Mouse (Mus musculus): ENCODE measurements around the gene Gstcd.

Gstcd gene

DNA sequence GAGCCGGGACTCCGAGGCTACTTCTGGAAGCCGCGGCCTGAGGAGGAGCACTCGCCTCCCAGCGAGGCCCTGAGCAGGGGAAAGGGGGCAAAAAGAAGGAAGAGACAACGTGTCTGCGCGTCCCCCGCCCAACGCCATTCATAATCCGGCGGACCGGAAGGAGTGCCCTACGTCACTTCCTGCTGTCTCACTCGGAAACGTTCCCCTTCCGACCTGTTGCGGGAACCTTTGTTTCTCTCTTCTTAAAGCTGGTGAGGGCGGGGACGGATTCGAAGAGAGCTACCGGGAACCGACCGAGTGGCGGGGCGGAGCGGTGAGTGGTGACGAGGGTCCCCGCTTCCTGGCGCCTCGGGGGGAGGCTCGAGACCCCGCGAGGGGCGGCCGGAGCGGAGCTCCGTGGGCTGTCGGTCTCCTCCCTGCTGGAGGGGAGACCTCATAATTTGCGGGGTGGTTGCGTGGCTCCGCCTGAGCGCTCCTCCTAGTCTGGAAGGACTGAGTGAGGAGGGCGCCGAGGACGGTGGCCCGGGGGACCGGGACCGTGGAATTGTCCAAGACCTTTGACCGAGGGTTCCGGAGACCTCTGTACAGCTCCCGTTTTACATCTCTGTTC is at the start of gene Gstcd, which contains the start of gene Ints12:
Gstcd (minus strand) TSS at position 370 of the 610 bp plus-strand sequence.
Ints12 (plus strand) TSS at position 177 of the 610 bp plus-strand sequence.
- peak; percentile 82 to 90 for DNase-seq

DNA sequence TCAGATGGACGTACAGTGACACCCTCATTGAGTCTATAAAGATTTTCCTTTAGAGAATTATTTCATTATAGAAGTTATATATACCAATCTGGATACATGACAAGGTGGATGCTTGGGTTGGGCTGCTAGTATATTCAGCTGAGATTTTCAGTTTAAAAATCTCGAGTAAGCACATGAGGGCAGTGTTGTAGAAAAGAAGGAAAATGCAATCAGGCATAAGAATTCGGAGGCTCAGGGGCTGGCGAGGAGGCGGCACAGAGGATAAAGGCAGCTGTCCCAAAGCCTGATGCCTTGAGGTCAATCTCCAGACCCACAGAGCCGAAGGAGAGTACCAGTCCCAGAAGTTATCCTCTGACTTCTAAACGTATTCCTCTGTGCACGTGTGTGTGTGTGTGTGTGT is 40.8 kb upstream of the Gstcd start:
- DNase-seq = no peak

DNA sequence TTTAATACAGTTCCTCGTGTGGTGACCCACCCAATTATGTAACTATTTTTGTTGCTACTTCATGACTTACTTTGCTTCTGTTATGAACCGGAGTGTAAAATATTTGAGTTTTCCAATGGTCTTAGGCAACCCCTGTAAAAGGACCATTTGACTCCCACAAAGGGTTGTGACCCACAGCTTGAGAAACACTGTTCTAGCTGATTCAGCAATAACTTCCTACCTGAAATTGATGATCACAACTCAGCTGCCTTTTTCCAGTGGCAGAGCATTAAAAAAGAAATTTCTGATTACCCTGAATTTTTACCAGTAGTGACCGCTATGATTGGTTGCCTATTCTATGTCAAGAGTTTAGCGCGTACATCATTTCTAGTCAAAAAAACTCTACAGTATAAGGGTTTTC is 39.5 kb upstream of the Gstcd start:
- DNase-seq = no peak

DNA sequence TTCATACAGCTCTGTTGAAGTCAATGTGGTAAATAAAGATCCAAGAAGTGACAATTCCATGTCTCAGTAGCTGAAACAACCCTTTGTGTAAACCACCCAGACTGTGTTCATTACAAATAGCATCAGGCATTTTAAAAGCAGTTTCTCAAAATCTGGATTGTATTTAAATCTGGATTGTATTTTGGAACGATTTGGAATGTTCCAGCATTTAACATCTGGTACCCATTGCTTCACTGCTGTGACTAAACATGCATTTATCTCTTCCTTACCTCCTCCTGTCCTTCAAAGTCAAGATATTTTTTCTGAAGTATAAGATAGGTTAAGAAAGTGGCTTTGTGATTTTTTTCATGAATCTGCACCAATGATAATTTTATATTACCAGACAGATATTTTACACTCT is 21.4 kb upstream of the Gstcd start:
- no peak for DNase-seq

GRCm38 (mm10) chr3:133111741-133112140 is 19.9 kb upstream of the Gstcd start:
- no peak for DNase-seq

GRCm38 (mm10) chr3:133109844-133110243 is 18.0 kb upstream of the Gstcd start:
- no peak for DNase-seq

GRCm38 (mm10) chr3:133108731-133109130 is 16.9 kb upstream of the Gstcd start:
- DNase-seq = no peak

- DNase-seq = no peak
These were observed 12.6 kb upstream of the Gstcd start for GRCm38 (mm10) chr3:133104436-133104835.

DNA sequence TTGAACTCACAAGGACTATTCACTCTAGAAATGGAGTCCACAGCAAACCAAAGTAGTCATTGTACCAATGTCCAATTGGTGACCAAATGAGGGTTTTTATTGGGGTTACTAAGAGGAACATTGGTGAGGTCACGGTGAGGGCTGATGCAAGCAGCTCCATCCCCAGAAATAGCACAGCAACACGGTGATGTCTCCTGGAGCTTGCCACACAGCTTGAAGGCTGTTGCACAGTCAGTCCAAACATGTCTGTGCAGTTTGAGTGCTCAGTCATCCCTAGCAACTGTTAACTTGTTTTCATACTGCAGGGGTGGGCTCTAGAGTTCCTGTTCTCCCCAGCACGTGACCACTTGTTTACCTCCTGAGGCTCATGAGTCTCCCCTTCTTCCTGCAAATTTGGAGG is 11.9 kb upstream of the Gstcd start:
- no peak for DNase-seq

DNA sequence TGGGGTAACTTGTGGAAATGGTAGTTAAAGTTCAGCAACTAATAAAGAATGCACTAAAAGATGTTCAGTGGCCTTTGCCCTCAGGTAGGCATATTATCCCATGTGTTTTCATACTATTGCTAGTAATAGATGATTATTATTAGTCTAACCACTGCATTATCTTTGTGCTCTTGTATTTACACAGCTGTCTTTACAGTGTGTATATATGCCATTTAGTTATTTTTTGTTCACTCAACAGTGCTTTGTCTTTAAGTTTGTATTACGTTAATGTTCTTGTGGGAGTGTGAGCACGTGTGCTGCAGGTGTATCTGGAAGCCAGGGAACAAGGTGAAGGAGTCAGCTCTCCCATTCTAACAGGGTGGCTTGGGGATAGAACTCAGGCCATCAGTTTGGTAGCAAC is 7.1 kb upstream of the Gstcd start:
- DNase-seq = no peak

DNA sequence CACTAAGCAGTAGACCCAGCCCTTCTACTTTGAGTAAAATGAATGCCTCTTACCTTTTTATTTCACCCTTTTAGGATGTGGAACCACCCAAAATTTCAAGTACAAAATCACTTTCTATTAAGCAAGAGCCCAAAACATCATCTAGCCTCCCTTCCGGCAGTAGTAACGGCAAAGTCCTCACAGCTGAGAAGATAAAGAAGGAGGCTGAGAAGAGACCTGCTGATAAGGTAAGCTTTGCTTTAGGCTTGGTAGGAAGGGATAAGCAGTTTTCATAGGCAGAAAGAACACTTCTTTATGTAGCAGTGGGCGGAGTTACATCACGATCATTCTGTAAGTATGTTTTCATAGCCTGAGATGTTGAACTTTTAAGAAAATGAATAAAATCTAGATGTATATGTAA is 6.5 kb upstream of the Gstcd start:
- DNase-seq = no peak

- DNase-seq = no peak
These were observed 6.1 kb upstream of the Gstcd start for GRCm38 (mm10) chr3:133097936-133098335.

DNA sequence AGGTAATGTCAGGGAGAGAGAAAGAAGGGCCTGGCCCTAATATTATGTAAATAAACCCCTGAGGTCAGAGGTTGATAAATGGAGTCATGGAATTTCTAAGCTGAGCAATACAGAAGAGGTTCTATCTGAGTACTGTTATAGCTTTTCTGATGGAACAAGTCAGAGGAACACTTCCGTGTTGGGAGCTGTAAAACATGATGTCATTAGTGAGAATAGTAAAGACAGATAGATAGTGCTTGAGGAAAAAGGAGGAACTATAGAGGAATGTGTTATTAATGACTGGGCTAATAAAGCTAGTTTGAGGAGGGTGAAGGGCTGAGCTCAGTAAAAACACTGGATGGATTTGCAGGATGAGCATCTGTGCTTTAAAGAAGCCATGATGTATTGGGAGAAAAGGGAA is 2.5 kb upstream of the Gstcd start:
- no peak for DNase-seq

GRCm38 (mm10) chr3:133092936-133093335 is 1.1 kb upstream of the Gstcd start:
- DNase-seq = no peak

- DNase-seq = no peak
These were observed 531 bp upstream of the Gstcd start for GRCm38 (mm10) chr3:133092274-133092853.

DNA sequence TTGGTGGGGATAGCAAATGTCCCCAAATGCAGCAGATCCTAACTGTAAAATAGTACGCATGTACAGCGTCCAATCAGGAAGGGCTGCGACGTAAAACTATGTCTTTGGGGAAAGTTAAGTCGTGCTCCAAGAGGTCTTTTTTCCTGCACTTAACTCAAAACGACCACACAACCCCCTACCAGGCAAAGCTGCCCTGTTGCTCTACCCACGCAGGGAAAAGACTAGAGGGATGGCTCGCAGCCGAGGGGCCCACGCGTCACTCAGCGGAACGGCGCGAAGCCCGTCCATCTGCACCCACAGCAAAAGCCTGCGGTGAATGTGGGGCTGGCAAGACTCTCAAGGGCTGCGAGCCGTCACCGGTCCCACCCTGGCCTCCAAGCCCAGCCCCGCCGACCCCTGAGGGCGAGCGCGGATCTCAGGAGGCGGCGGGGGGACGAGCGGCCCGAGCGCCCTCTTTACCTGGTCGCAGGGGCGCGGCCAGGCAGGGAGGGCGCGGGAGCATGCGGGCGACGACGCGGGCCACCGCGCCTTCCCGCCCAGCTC is 641 bp downstream of the Gstcd start:
- peak in 1 of 2 experiments; percentile 52 for DNase-seq

- no peak for DNase-seq
These were observed 1.3 kb downstream of the Gstcd start for GRCm38 (mm10) chr3:133090247-133091120.

DNA sequence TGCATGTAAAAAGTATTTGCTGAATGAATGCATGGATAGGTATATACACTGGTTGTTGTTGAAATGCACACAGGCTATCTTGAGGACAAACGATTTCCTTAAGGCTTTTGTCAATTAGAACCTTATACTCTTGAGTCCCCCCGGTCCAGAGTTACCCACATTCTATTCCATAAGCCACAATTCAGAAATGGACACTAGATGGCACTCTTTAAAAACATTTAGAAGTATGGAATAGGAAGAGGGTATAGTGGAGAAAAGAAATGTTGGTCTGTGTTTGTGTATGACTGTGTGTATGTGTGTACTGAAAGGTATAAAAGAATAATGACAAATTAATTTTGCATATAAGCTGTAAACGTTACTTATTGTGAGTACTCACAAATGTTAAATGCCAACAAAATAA is 6.0 kb downstream of the Gstcd start:
- DNase-seq = no peak

GRCm38 (mm10) chr3:133082736-133083135 is 9.1 kb downstream of the Gstcd start:
- no peak for DNase-seq

DNA sequence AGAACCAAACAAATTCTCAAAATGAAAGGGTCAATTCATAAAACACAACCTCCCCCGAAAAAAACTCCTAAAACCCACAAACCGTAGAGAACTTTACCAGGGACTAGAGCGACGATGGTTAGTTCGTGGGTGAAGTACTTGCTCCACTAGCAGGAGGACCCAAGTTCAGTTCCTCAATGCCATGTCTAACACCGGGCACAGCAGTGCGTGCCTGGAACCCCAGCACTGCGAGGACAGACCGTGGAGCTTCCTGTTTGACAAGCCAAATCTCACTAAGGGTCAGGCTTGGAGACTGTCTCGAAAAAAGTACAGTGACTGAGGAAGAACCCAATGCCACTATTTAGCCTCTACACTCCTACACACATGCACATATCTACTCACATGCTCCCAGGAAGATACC is 16.3 kb downstream of the Gstcd start:
- no peak for DNase-seq

DNA sequence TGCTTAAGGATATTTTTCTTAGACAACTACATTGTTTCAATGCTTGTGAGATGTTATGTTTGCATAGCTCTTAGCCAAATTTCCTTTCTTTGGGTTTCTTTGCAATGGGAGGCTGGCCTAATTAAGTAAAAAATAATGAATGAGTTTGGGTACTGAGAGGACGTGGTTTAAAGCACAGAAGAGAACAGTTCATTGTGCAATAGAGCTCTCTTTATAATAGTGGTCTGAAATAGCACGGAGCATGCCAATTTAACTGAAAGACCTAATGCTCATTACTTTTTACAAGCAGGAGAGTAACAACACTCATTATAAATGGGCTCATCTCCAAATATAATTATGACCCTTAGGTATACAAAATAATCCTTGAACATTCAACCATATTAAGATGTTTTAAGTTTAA is 39.8 kb downstream of the Gstcd start:
- no peak for DNase-seq

- DNase-seq = no peak
These were observed 58.6 kb downstream of the Gstcd start for GRCm38 (mm10) chr3:133033145-133033755.

DNA sequence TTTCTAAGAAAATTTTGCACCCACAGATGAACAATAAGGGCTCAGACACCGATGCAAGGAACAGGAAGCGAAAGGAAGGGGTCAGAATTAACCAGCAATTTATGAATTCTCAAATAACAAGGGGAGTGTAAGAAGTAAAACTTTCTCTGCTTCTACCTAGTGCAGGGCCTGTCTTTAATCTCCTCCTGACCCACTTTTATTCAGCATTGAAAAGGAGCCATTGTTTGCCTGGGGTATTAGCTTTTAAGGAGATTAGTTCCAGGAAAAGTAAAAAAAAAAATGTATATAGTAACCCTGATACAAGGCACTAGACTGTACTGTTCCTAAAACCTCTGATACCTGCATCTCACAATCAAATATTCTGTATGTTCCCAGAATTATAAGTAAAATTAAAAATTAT is 64.9 kb downstream of the Gstcd start:
- DNase-seq = no peak
